Mouse (Mus musculus): Measurements from ENCODE around the gene Clec4d. TPM values are rescaled to one million over a fixed set of nuclear protein-coding genes. Genes with fewer than 3 reads are reported as not detected.
"Not testable (repeated sequence)": the region's sequence is repeated elsewhere in the genome, so short reads cannot be mapped to it uniquely, and the experiment has no call there.

The Clec4d gene
- total RNA-seq (2022) = 1 to 10 TPM in 1 of 4 experiments, under 1 TPM in 2, not detected in 1; 0.59 to 1.2 (median 0.84) TPM

DNA sequence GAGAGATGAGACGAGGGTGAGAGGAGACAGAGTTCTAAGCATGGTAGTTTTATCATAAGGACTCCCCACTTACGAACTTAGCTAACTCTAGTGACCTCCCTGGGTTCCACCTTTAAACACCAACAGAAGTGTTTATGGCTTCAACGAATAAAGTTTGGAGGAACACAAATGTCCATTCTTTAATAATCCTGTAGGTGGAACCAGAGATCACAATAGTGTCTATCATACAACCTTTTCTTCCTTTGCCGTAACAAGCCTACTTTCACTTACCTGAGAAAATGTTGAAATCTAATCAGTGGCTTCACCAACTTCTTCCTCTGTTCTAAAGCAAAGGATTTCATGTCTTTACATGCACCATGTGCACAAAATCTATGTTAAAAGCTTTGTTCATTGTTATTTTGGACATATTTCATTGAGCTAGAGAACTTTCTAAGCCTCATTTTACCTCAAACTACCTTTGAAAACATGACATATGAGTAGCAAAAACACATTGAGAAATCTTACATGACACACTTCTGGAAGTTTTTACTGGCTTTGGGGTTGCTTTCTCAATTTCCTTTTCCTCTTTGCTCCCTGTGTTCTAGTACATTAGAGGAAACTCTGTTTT lies at the start of gene Clec4d:
Clec4d (plus strand) TSS at position 557 of the 607 bp plus-strand sequence.
- no peak for DNase-seq (ENCODE audit: low spot score)

DNA sequence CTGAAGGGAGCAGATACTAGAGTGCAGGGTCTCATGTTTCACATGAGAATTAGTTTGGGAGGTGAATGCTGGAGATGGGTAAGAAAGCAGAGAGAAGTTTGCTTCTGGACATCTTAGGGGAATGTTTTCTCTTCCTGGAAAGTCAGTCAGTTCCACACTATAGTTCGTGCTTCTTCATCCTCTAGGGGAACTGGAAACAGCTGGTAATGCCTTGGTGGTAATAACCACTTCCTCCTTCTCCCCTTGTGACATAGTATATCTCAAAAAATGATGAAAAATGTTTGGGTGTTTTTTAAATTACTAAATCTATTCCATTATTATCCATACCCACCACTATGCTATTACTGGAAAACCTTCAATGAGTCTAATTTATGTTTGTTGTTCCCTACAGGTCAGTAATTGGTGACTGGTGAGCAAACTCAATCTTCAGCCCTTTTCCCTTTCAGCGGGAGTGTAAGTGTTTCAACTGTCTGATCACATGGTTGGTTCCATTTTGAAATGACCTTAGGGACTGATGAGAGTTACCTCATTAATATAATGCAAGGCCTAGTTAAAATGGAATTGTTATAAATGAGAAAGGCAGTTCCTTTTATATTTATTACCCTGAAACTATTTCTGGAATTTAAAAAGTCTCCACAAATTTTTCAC lies 34.3 kb upstream of the Clec4d start:
- DNase-seq (ENCODE audit: low spot score) = peak; percentile 13

DNA sequence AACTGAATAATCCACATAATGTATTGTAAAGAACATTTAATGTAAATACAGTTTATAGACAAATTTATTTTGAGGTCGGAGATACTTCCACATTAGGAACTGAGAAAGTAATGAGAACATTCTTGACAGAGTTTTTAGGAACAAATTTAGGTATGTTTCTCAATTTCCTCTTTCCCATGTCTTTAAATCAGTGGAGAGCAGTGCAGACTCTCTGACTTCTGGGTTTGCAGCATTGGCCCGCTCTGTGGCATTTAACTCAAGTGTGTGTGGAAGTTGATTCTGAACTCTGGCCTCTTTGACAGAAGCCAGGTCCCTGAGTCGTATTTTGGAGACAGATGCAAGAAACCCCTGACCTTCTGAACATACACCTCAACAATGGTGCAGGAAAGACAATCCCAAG lies 32.3 kb upstream of the Clec4d start, which contains the start of gene Clec4n:
Clec4n (plus strand) TSS at position 200 of the 400 bp plus-strand sequence.
- DNase-seq (ENCODE audit: low spot score) = peak; percentile 6

DNA sequence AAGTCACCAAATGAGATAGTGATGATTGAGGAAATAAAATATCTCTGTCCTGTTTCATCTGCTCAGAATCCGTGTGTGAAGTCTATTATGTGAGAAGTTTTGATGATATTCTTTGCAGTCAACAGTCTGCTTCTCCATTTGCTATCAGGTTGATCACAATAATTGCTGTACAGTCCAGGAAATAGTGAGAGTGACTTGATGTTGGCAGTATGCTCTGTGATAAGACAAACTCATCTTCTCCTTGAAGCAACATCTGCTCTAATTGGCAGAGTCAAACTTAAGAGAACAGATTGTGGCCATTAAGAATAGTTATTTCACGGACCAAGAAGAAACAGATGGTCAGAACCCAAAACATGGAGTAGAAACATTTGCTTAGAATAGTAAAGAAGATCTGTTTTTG lies 30.8 kb upstream of the Clec4d start:
- no peak for DNase-seq (ENCODE audit: low spot score)

DNA sequence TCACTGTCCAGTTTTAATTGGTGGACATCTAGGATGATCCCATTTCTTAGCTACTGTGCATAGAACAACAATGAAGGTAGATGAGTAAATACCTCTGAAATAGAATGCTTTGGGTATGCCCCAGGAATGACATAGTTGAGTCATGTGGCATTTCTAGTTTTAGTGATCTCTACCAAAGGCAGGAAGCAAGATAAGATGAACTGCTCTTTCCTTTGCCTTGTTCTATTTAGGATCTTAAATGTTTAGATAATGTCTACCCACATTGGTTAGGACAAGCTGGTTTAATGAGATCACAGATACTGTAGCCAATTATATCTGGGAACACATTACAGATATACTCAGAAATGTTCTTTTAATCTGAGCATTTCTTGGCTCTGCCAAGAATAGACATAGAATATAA lies 24.3 kb upstream of the Clec4d start:
- no peak for DNase-seq (ENCODE audit: low spot score)

DNA sequence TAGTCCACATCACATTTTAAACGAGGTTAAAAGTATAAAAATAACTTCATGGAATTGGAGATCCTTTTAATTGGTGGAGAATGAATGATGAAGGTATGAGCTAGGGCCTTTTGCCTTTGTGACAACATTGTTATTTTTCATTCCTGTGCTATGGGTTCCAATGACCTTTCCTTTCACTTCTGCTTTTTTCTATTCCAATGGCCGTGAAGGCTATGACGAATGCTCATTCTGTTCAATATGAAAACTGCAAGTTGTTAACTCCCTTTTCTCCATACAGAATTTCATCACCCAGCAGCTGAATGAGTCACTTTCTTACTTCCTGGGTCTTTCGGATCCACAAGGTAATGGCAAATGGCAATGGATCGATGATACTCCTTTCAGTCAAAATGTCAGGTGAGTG lies 17.7 kb upstream of the Clec4d start:
- no peak for DNase-seq (ENCODE audit: low spot score)

DNA sequence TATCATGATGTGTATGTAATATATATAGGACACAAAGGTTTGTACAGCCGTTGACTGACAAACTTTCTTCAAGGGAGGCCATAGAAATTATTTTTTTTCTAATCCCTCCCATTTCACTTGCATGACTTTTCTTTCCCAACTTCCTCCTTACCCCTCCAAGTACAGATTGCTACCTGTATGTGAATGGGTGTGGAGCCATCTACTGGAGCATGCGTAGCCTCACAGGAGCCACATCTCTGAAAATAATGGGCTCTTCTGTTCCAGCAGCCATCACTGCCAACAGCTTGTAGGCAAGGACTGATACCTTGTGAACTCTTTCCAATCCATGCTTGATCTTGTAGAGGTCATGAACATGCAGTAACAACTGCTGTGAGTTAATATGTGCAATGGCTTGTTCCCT lies 13.0 kb upstream of the Clec4d start:
- not testable (repeated sequence) for DNase-seq (ENCODE audit: low spot score)

DNA sequence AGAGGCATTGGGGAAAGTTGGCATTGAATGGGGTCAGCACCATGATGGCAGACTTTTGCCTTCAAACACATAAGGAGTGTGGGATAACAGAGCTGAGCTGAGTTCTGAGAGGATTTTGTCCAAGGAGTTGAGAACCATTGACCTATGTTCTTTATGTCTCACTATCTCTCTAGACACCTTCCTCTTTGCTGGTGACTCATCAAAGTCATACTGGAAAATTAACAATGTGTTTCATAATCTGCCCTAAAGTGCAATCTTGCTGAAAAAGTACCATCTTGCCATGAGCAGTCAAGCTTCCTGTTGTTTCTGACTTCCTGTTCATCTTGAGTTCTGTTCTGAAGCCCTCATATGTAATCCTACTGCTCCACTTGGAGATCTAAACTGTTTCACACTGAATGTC lies 9.2 kb upstream of the Clec4d start:
- DNase-seq (ENCODE audit: low spot score) = no peak

DNA sequence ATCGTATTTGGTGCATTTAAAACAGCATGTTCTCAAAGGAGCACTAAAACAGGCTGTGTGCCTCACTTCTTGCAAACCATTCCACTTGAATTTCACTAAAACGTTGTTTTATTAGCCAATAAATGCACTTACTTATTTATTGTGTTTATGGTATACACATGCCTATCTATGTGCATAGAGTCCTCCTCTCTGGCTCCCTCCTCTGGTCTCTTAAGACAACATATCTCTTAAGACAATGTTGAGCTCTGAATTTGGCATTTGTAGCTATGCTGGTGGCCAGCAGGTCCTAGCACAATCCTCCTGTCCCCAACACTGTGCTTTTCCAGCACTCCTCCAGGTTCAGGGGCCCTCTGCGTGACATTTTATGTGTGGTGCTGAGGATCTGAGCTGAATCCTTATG lies 3.0 kb upstream of the Clec4d start:
- DNase-seq (ENCODE audit: low spot score) = no peak

DNA sequence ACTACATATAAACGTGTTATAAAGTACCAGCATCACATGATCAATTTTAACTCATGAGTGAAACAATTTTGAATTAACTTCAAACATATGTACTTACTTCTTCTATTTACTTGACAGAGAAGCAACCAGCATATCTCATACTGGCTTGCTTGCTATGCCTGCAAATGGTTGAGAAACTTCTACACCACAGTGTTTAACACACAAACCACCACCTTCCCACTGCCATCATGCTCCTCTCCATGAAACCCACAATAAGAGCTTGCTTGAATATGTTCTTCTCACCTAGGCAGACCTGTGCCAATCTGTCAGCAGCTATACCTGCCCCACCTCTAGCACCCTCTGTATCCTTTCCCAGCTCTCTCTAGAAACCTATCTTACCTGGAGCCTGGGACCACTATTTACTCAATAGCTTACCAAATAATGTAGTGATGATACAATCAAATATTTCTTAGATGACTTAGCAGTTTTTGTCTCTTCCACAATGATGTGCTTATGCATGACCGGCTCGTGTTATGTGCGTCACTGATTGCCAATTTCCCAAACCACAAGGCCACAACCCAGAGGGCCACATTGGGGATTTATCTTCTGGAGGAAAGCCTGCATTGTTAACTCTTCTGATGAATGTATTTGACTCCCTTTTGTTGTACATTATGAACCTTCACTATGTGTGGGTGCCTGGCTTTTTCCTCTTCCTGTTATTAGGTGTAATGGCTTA lies 1.9 kb upstream of the Clec4d start:
- no peak for DNase-seq (ENCODE audit: low spot score)

DNA sequence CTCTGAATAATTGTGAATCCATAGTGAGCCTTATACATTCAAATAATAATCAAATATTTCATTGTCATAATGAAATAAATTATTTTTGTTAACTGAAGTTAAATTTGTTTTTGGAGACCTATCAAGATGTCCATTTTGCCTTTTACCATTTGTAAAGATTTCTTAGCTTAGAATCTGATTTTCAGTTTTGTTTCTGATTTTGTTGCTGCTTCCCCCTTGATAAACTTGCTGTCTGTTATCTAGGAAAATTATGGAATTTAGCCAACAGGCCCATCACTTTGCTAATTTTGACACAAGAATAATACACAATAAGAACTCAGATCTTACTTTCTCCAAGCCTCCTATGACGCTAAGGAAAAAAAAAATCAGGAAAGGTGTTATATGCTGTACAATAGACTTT lies 1.0 kb upstream of the Clec4d start:
- DNase-seq (ENCODE audit: low spot score) = no peak

DNA sequence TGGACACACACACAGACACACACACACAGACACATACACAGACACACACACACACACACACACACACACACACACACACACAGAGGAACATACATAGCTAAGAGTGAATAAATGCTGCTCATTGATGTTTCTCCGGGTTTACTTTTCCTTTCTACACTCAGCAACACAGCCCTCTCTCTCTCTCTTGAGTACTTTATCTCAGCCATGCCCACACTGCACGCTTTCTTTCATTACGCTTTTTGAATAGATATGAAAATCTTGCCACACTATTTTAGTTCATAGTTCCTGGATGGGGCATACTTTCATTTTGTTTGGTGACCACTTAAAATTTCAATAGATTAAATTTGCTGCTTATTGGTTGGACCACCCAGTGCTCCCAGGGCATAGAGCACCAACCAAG lies 2.3 kb downstream of the Clec4d start:
- DNase-seq (ENCODE audit: low spot score) = no peak

DNA sequence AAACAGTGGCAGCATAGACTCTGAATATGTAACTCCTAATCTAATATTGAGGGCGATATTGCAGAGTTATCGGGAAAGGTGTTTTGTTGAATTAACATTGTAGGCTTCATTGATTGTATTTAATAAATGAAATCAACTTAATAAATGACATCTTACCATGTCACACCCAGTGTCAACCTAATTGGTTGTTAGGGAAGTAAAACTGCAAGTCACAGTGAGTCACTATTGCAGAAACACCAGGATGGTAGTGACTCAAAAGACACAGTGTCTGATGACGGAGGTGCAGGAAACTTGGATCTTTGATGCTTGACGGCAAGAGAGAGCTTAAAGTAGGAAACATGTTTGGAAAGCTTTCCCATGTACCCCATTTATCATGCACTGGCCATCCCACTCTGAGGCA lies 3.9 kb downstream of the Clec4d start:
- no peak for DNase-seq (ENCODE audit: low spot score)

DNA sequence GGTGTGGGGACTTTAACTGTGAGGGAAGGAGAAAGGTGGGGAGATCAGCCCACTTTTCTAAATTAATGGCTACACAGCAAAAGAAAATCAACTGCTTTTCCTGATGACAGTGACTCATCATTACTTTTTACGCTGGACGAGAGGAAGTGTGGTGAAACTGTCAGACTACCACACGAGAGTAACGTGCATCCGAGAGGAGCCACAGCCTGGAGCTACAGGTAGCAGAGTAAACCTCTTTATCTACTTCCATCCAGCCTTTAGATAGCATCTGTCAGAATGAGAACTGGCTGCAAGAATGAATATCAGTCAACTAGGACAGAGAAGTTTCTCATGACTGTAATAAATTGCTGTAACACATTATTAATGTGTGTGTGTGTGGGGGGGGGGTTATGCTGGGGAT lies 5.0 kb downstream of the Clec4d start:
- no peak for DNase-seq (ENCODE audit: low spot score)

DNA sequence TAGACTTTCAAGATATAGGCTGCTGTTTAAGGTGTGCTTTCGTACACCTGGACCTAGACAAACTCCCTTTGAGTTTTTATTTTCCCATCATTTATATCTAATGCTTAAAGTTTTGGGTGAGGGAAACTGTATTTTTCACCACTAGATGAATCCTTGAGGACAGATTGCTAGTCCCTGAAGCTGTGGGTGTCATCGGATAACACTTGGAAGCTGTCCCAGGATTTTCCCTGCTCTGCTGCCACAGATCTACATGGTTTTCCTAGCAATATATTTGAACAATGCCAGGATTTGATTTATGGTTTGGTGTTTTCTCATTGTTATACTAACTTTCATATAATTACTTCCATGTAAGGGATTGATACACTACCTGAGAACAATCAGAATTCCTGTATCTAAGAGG lies 17.5 kb downstream of the Clec4d start:
- no peak for DNase-seq (ENCODE audit: low spot score)

DNA sequence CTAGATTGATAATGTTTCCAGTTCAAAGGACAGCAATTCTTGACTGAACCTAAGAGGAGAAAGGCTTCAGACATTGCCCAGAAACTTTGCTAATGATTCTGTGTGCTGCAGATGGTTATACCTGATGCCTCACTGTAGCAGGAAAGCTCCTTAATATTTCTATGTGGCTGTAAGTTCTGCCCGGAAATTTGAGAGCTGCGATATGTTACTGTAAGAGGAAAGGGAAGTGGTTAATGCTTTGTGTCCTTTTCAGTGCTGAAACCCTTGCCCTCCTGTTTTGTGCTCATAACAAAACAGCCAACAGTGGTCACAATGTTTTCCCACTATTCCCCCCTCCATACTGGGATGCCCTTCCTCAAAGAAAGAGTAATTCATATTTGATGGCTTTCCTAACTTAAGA lies 24.4 kb downstream of the Clec4d start:
- DNase-seq (ENCODE audit: low spot score) = no peak

DNA sequence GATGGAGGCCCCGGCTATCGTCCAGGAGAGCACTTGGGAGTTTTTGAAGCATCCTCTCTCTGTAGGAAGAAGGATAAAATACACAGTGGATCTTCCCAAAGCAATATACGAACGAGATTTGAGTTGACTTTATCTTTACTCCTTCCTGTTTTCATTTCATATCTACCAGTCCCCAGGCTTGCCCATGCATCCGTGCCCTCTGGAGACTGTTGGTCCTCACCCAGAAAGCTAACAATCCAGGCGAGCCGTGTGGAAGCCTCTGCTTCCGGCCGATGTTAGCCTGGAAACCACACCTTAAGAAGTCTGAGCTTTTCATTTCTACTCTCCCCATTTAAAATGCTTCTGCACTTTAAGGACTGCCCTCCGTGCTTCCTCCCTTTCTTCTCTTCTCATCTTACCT lies 27.0 kb downstream of the Clec4d start:
- no peak for DNase-seq (ENCODE audit: low spot score)

DNA sequence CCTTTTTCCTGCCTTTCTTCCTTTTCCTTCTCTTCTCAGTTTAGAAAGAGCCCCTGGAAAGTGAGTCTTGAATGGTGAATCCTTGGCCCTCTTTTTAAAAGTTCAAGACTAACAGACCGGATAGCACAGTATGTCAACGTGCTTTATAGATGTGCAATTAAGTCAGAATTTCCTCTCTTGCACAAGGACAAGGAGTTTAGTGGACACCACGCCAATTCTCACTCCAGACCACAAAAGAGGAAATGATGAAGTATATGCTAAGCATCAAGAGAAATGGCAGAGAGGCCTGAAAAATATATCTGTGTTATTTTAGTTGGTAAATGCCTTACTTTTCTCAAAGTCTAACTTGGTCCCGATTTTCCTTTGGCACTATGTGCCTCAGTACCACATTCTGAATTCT lies 27.8 kb downstream of the Clec4d start, which contains the start of gene Clec4e:
Clec4e (minus strand) TSS at position 118 of the 400 bp plus-strand sequence.
- DNase-seq (ENCODE audit: low spot score) = no peak

DNA sequence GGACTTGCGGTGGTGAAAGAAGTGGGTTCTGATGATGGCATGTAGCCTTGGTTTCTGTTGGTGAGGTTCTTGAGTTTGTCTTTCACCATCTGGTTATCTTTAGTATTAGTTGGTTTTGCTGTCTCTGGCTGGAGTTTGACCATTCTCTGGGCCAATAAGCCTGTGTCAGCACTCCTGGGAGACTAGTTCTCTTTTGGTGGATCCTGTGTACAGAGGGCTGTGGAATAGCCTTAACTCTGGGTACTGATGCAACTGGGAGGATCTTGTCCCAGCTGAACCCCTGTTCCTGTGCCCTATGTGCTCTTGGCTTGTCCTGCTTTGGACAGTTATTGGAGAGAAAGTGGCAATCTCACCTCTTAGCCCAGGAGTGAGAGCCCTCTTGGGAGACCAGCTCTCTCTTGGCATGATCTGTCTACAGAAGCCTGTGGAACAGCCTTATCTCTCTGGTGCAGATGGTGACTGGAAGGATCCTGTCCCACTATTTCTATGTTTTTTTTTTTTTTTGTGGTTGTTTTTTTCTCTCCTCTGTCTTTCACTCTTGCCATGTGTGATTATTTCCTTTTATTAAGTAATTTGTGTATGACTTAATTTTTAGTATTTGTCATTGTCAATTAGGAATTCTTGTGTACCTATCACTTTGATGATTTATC lies 31.0 kb downstream of the Clec4d start:
- DNase-seq (ENCODE audit: low spot score) = no peak

DNA sequence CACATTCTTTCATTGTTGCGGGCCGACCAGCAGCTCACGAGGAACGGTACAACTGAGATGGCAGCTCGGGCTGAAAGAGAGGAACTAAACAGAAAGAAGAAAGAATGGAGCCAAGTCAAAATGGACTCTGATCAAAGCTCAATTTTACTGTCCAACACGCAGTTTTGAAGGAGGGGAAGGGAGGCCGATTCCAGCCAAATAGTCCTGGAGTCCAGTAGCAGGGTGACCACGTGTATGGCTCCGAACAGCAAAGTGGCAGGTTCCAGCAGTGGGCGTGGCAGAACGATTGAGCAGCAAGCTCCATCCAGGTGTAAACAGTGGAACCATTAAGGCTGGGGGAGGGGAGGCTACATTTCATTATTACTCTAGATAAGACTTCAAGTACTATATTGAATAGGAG lies 31.6 kb downstream of the Clec4d start:
- DNase-seq (ENCODE audit: low spot score) = not testable (repeated sequence)

DNA sequence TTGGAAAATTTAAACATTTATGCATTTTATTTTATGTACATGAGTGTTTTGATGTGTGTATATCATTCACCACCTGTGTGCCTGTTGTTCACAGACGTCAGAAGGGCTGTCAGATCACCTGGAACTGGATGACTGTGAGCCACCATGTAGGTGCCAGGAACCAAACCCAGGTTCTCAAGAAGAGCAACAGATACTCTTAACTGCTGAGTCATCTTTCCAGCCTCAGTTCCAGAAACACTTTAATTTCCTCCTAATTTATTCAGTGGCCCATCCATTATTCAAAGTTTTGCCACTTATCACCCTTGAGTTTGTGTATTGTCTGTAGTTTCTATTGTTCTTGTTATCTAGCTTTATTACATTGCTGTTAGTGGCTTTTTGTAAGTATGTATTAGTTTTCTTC lies 34.8 kb downstream of the Clec4d start:
- DNase-seq (ENCODE audit: low spot score) = no peak

DNA sequence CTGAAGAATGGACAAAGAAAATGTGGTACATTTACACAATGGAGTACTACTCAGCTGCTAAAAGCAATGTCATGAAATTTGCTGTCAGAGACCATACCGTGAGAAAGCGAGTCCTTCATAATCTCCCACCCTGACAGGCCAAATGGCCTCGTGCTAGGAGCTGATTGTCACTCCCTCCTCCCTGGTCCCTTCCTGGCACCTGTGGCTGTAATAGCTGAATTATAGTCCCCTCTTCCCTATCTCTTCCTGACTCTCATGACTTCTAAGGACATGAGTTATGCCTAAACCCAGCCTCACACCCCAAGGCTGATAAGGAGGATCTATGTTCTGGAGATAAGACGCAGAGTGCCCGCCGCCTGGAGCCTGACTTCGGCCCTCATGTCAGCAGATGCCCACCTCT lies 44.4 kb downstream of the Clec4d start:
- DNase-seq (ENCODE audit: low spot score) = not testable (repeated sequence)
